Mouse (Mus musculus) myocyte (in vitro differentiated cells): ENCODE measurements around the gene 1700066M21Rik. TPM values are rescaled to one million over a fixed set of nuclear protein-coding genes. Genes with fewer than 3 reads are reported as not detected.

Experiments
- H3K27me3 ChIP-seq: one replicate; pipeline ENCODE4 v1.6.1; 2011; ENCODE audit not compliant: control insufficient read depth, insufficient read depth, insufficient read length
- H3K36me3 ChIP-seq: one replicate; pipeline ENCODE4 v1.6.1; 2011; ENCODE audit not compliant: control insufficient read depth, insufficient read depth
- H3K4me2 ChIP-seq: one replicate; pipeline ENCODE4 v1.6.1; 2011; ENCODE audit warnings: low read depth, control low read depth
- H3K4me3 ChIP-seq: one replicate; pipeline ENCODE4 v1.5.1; 2011; ENCODE audit warnings: mild to moderate bottlenecking, control low read depth, moderate library complexity
- H3K79me2 ChIP-seq: one replicate; pipeline ENCODE4 v1.6.1; 2011; ENCODE audit not compliant: control insufficient read depth, insufficient read depth
- H3ac ChIP-seq: one replicate; pipeline ENCODE4 v1.6.1; 2011; ENCODE audit not compliant: control insufficient read depth, insufficient read length
- CEBPB ChIP-seq: IDR thresholded peaks from 2 replicates; pipeline ENCODE4 v1.6.1; 2011; ENCODE audit warnings: mild to moderate bottlenecking, moderate library complexity; ENCODE audit not compliant: poor library complexity, insufficient read depth, severe bottlenecking
- E2F4 ChIP-seq: IDR thresholded peaks from one replicate; pipeline ENCODE4 v1.6.1; 2011; ENCODE audit warnings: mild to moderate bottlenecking, control low read depth, moderate library complexity; ENCODE audit not compliant: insufficient read depth
- MAX ChIP-seq: IDR thresholded peaks from one replicate; pipeline ENCODE4 v1.6.1; 2011; ENCODE audit warnings: low read depth, mild to moderate bottlenecking, control low read depth
- MYOD1 ChIP-seq, 3 experiments: IDR thresholded peaks; one replicate each; pipeline ENCODE4 v1.6.1; 2011; ENCODE audit warnings: control low read depth in 2 of 3, low read depth in 2 of 3, mild to moderate bottlenecking in 2 of 3, moderate library complexity in 1 of 3; ENCODE audit not compliant: insufficient read length in 2 of 3, control insufficient read depth in 1 of 3
- MYOG ChIP-seq, 3 experiments: IDR thresholded peaks; one replicate each; pipeline ENCODE4 v1.6.1; 2011; ENCODE audit warnings: control low read depth in 2 of 3, low read depth in 2 of 3, mild to moderate bottlenecking in 2 of 3; ENCODE audit not compliant: insufficient read length in 2 of 3, control insufficient read depth in 1 of 3, insufficient read depth in 1 of 3
- POLR2A ChIP-seq: IDR thresholded peaks from one replicate; pipeline ENCODE4 v1.6.1; 2011; ENCODE audit warnings: low read depth, mild to moderate bottlenecking, control low read depth, moderate library complexity; ENCODE audit not compliant: insufficient read length
- POLR2AphosphoS2 ChIP-seq: IDR thresholded peaks from one replicate; pipeline ENCODE4 v1.6.1; 2011; ENCODE audit warnings: low read depth, control low read depth; ENCODE audit not compliant: insufficient read length
- REST ChIP-seq: IDR thresholded peaks from one replicate; pipeline ENCODE4 v1.6.1; 2011; ENCODE audit warnings: mild to moderate bottlenecking, control low read depth, moderate library complexity; ENCODE audit not compliant: insufficient read depth, insufficient read length
- SRF ChIP-seq: IDR thresholded peaks from one replicate; pipeline ENCODE4 v1.6.1; 2011; ENCODE audit warnings: low read depth; ENCODE audit not compliant: control insufficient read depth, insufficient read length
- TCF12 ChIP-seq: IDR thresholded peaks from one replicate; pipeline ENCODE4 v1.6.1; 2011; ENCODE audit warnings: mild to moderate bottlenecking, control low read depth; ENCODE audit not compliant: poor library complexity, insufficient read depth, severe bottlenecking
- TCF3 ChIP-seq: IDR thresholded peaks from one replicate; pipeline ENCODE4 v1.6.1; 2011; ENCODE audit warnings: low read depth, control low read depth; ENCODE audit not compliant: insufficient read length
- USF1 ChIP-seq: IDR thresholded peaks from one replicate; pipeline ENCODE4 v1.6.1; 2011; ENCODE audit warnings: low read depth, mild to moderate bottlenecking, control low read depth, moderate library complexity
- polyA plus RNA-seq: library from polyadenylated mRNA; unstranded; fragments of >200 nt; fragmentation: generic; extraction: Trizol; gene quantifications from one replicate; pipeline ENCODE4 v1.2.1, GENCODE M21; 2012; ENCODE audit warnings: missing spikeins

Gene 1700066M21Rik
- polyA plus RNA-seq, result 5.9 TPM

- Histone ChIP-seq H3ac (peak within 1 kb of the TSS; percentile 46), H3K4me2 (peak within 1 kb of the TSS; percentile 97), H3K4me3 (peak within 1 kb of the TSS; percentile 62), H3K27me3 (no peaks in the 10 kb centered on the region), H3K79me2 (peaks cover 10% of the 10 kb centered on the region), H3K36me3 (no peaks in the 10 kb centered on the region)
- no peak for TF ChIP-seq CEBPB
- peak in 1 of 3 experiments; percentile 50 for TF ChIP-seq MYOD1 (IDR thresholded peaks at IDR 0.05; ENCODE audit: control insufficient read depth in 1 of 3, insufficient read length in 2 of 3, low read depth in 2 of 3)
- no peak for TF ChIP-seq SRF
- TF ChIP-seq USF1, result no peak
- peak; percentile 97 for TF ChIP-seq POLR2AphosphoS2
- peak in 1 of 3 experiments; percentile 24 for TF ChIP-seq MYOG (IDR thresholded peaks at IDR 0.05; ENCODE audit: control insufficient read depth in 1 of 3, insufficient read depth in 1 of 3, insufficient read length in 2 of 3, low read depth in 2 of 3)
- TF ChIP-seq E2F4, result peak; percentile 95
- peak; percentile 98 for TF ChIP-seq POLR2A
These were observed at the start of gene 1700066M21Rik for GRCm38 (mm10) chr1:57377376-57378341. TSS of gene 1700066M21Rik (plus strand) at chr1:57377620.

- Histone ChIP-seq H3ac (no peak overlapping the region), H3K36me3 (no peaks in the 10 kb centered on the region), H3K27me3 (peaks cover 4% of the 10 kb centered on the region), H3K79me2 (no peaks in the 10 kb centered on the region), H3K4me2 (no peak overlapping the region), H3K4me3 (no peak overlapping the region)
- TF ChIP-seq MYOG (IDR thresholded peaks at IDR 0.05; ENCODE audit: control insufficient read depth in 1 of 3, insufficient read depth in 1 of 3, insufficient read length in 2 of 3, low read depth in 2 of 3), result no peak
- TF ChIP-seq E2F4, result no peak
- TF ChIP-seq MYOD1 (IDR thresholded peaks at IDR 0.05; ENCODE audit: control insufficient read depth in 1 of 3, insufficient read length in 2 of 3, low read depth in 2 of 3), result no peak
- TF ChIP-seq CEBPB, result no peak
- no peak for TF ChIP-seq TCF12
These were observed 47.9 kb upstream of the 1700066M21Rik start for GRCm38 (mm10) chr1:57329285-57330093.

DNA sequence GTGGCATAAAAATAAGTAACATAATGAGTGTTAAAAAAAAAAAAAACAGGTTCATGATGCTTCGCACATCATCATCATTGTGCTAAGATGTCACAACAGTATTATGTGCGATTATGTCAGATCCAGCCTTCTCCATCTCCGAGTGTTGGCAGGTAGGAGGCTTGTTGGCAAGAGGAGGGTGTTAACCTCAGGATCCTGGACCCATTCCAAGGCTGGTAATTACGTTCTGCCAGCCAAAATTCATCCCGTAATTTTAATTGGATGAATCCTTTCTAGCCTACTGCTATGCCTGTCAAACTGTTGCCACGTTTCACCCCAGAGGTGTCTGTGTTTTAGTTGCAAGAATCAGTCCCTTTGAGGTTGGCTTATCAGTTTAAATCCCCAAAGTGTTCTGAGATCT is 47.2 kb upstream of the 1700066M21Rik start:
- Histone ChIP-seq H3K27me3 (peaks cover 4% of the 10 kb centered on the region), H3ac (no peak overlapping the region), H3K4me3 (no peak overlapping the region), H3K36me3 (no peaks in the 10 kb centered on the region), H3K79me2 (no peaks in the 10 kb centered on the region), H3K4me2 (no peak overlapping the region)
- TF ChIP-seq MYOD1 (IDR thresholded peaks at IDR 0.05; ENCODE audit: control insufficient read depth in 1 of 3, insufficient read length in 2 of 3, low read depth in 2 of 3) (no peak), TCF12 (no peak), POLR2A (no peak), USF1 (no peak), POLR2AphosphoS2 (no peak), E2F4 (no peak), MYOG (IDR thresholded peaks at IDR 0.05; ENCODE audit: control insufficient read depth in 1 of 3, insufficient read depth in 1 of 3, insufficient read length in 2 of 3, low read depth in 2 of 3) (no peak)

DNA sequence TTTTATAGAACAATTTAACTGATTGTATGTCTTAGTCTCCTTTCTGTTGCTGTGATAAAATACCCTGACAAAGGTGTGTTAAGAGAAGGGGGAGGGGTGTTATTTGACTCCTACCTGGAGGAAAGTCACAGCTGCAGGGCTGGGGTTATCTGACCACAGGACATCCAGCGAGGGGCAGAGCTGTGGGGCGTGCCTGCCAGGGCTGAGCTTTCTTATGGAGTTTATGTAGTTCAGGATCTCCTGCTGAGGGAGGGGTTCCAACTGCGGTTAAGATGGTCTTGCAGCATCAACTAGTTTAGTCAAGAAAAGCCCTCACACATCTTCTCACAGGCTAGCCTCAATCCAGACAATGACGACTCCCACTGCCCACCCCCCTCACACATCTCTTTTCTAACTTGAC is 45.4 kb upstream of the 1700066M21Rik start:
- Histone ChIP-seq H3K27me3 (peaks cover 4% of the 10 kb centered on the region), H3ac (no peak overlapping the region), H3K79me2 (no peaks in the 10 kb centered on the region), H3K36me3 (no peaks in the 10 kb centered on the region), H3K4me2 (no peak overlapping the region), H3K4me3 (no peak overlapping the region)
- no peak for TF ChIP-seq MYOG (IDR thresholded peaks at IDR 0.05; ENCODE audit: control insufficient read depth in 1 of 3, insufficient read depth in 1 of 3, insufficient read length in 2 of 3, low read depth in 2 of 3)
- TF ChIP-seq POLR2AphosphoS2, result no peak
- TF ChIP-seq POLR2A, result no peak
- TF ChIP-seq REST, result no peak
- TF ChIP-seq TCF12, result no peak
- no peak for TF ChIP-seq CEBPB
- TF ChIP-seq MYOD1 (IDR thresholded peaks at IDR 0.05; ENCODE audit: control insufficient read depth in 1 of 3, insufficient read length in 2 of 3, low read depth in 2 of 3), result no peak
- no peak for TF ChIP-seq E2F4
- no peak for TF ChIP-seq USF1
- no peak for TF ChIP-seq SRF
- TF ChIP-seq TCF3, result no peak
- no peak for TF ChIP-seq MAX
